Mouse (Mus musculus) cerebellum, adult 2 months (tissue): Measurements from ENCODE around the gene Ccdc92b.

Experiments
- CTCF ChIP-seq: fragments of 200-500 bp; IDR thresholded peaks from 2 replicates; pipeline ENCODE4 v1.5.1; 2011; ENCODE audit warnings: low read depth, mild to moderate bottlenecking, control low read depth, low read length, moderate library complexity, borderline replicate concordance; ENCODE audit not compliant: insufficient read depth
- POLR2A ChIP-seq: fragments of 200-500 bp; IDR thresholded peaks from 2 replicates; pipeline ENCODE4 v1.6.1; 2011; ENCODE audit warnings: low read length, control low read depth, borderline replicate concordance; ENCODE audit not compliant: insufficient read depth

DNA sequence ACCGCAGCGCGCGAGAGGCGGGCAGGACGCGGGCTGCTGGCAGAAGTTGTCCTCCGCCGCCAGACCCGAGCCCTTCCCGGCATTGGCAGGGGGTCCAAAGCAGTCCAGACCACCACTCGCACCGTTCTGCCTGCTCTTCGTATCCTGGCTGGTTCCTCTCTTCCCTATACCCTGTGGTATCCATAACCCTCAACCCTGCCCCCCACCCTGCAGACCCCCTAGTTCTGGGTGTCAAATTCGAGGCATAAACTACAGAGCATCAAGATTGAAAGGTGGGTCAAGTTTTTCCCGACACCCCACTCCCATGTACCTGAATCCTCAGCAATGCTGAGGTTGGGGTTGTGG lies 523 bp downstream of the Ccdc92b start:
- TF ChIP-seq POLR2A: no peak
- TF ChIP-seq CTCF: no peak
